Mouse (Mus musculus): ENCODE measurements around the gene Eif4enif1. TPM values are rescaled to one million over a fixed set of nuclear protein-coding genes. Genes with fewer than 3 reads are reported as not detected.

The Eif4enif1 gene
- polyA plus RNA-seq (2015; fragmentation: Nextera tagmentation; extraction: Ambion mirVana), result 33.0 and 38.7 TPM in 2 replicates

GRCm38 (mm10) chr11:3202231-3202701 is at the start of gene Eif4enif1:
Gene Eif4enif1, plus strand, starts transcription at chr11:3202392.

GRCm38 (mm10) chr11:3193363-3193762 is 8.8 kb upstream of the Eif4enif1 start, which contains the start of gene Sfi1:
Gene Sfi1, minus strand, starts transcription at chr11:3193463.

GRCm38 (mm10) chr11:3266079-3266685 is 64.0 kb downstream of the Eif4enif1 start, which contains the start of gene Drg1:
Gene Drg1, minus strand, starts transcription at chr11:3266415.

GRCm38 (mm10) chr11:3288521-3289301 is 86.5 kb downstream of the Eif4enif1 start, which contains the start of gene Patz1:
Gene Patz1, plus strand, starts transcription at chr11:3288874.

Other genes with a start within 250 kb of the Eif4enif1 start
- 8.3 and 10.3 TPM in 2 replicates for gene Sfi1, start 8.9 kb upstream of the Eif4enif1 start, polyA plus RNA-seq (2015; fragmentation: Nextera tagmentation; extraction: Ambion mirVana)
- 159 and 176 TPM in 2 replicates for gene Drg1, start 64.0 kb downstream of the Eif4enif1 start, polyA plus RNA-seq (2015; fragmentation: Nextera tagmentation; extraction: Ambion mirVana)
- 33.3 and 34.6 TPM in 2 replicates for gene Patz1, start 86.5 kb downstream of the Eif4enif1 start, polyA plus RNA-seq (2015; fragmentation: Nextera tagmentation; extraction: Ambion mirVana)
- gene Pik3ip1, start 128.0 kb downstream of the Eif4enif1 start, polyA plus RNA-seq (2015; fragmentation: Nextera tagmentation; extraction: Ambion mirVana), result 40.0 and 43.2 TPM in 2 replicates
- 109 and 120 TPM in 2 replicates for gene Limk2, start 206.8 kb downstream of the Eif4enif1 start, polyA plus RNA-seq (2015; fragmentation: Nextera tagmentation; extraction: Ambion mirVana)
- 26.5 and 30.7 TPM in 2 replicates for gene Rnf185, start 250.0 kb downstream of the Eif4enif1 start, polyA plus RNA-seq (2015; fragmentation: Nextera tagmentation; extraction: Ambion mirVana)

All from neural tube, postnatal 0 days (tissue).